ENCODE assay signal across 8 mouse cellular contexts in genomic region chr2:152847057-152847814, GRCm38 (mm10). TPM values are rescaled to one million over a fixed set of nuclear protein-coding genes. Genes with fewer than 3 reads are reported as not detected.
DNase-seq lines count a peak whose midpoint lies in the region; ATAC-seq and TF ChIP-seq lines count a peak whose summit lies in the region.

No protein-coding gene starts in this region.

- 9% methylated on average over 3 of the region's 3 CpGs for WGBS in heart, embryonic 10.5 days
- WGBS in forebrain, postnatal 0 days, result 13% methylated on average over 3 of the region's 3 CpGs
- WGBS in liver, embryonic 16.5 days (ENCODE audit: insufficient replicate concordance), result 10% methylated on average over 3 of the region's 3 CpGs

- no peak overlapping the region; the same call in 1 of the 2 replicates for H3K9ac ChIP-seq in ES-E14 (ENCODE audit: insufficient read depth, low read depth, low read length, poor library complexity, severe bottlenecking)
- H3K9ac ChIP-seq in forebrain, postnatal 0 days, result peak overlapping the region; percentile 36; the same call in 1 of the 2 replicates
- H3K9ac ChIP-seq in liver, embryonic 16.5 days (ENCODE audit: low read depth, low read length), result peak overlapping the region; percentile 43

- in situ Hi-C loops in ES-E14 (cut with MboI; ENCODE audit: low sequenced_read_pairs in 2 of 2, unreplicated experiment in 2 of 2), result no loop called here

- no peak for DNase-seq in heart, embryonic 10.5 days (ENCODE audit: low spot score)
- DNase-seq in heart, adult 8-10 months (ENCODE audit: low spot score), result no peak
- DNase-seq in ES-E14 (ENCODE audit: low read depth, low spot score), result no peak
- no peak for DNase-seq in forebrain, postnatal 0 days
- DNase-seq in c-Kit-positive CD71-positive TER-119-positive erythroid progenitor cells, embryonic 14.5 days (ENCODE audit: low spot score), result no peak
- no peak for DNase-seq in right cerebral cortex, adult 2 months (ENCODE audit: low spot score in 2 of 2)
- DNase-seq in adrenal gland, postnatal 14 days, result no peak

- no peak; the same call in 1 of the 2 replicates for ATAC-seq in forebrain, postnatal 0 days
- no peak for ATAC-seq in liver, embryonic 16.5 days (ENCODE audit: low read depth)

- no peak for TF ChIP-seq CTCF in forebrain, postnatal 0 days (IDR thresholded peaks at IDR 0.05; ENCODE audit: low read depth)

- H3K4me1 ChIP-seq in heart, embryonic 10.5 days, result peaks cover 21% of the 10 kb centered on the region
- peaks cover 0 to 8% of the 10 kb centered on the region in 2 experiments; a peak in 2 of 4 replicates for H3K4me1 ChIP-seq in ES-E14 (ENCODE audit: control insufficient read depth in 2 of 2, insufficient read depth in 2 of 2, low read length in 2 of 2, poor library complexity in 1 of 2)
- H3K4me1 ChIP-seq in forebrain, postnatal 0 days (ENCODE audit: insufficient read depth), result no peaks in the 10 kb centered on the region
- H3K4me1 ChIP-seq in liver, embryonic 16.5 days (ENCODE audit: control insufficient read depth, low read depth, low read length), result peaks cover 12% of the 10 kb centered on the region

- H3K27ac ChIP-seq in heart, embryonic 10.5 days, result peak overlapping the region; percentile 67
- no peak overlapping the region for H3K27ac ChIP-seq in ES-E14 (ENCODE audit: insufficient read depth, low read depth, low read length, poor library complexity, severe bottlenecking)
- no peak overlapping the region for H3K27ac ChIP-seq in forebrain, postnatal 0 days (ENCODE audit: low read depth, low read length)
- peak overlapping the region; percentile 54 for H3K27ac ChIP-seq in liver, embryonic 16.5 days (ENCODE audit: low read length)

- peak overlapping the region; percentile 46 for H3K4me2 ChIP-seq in forebrain, postnatal 0 days (ENCODE audit: low read depth)
- H3K4me2 ChIP-seq in liver, embryonic 16.5 days (ENCODE audit: low read depth, low read length), result peak overlapping the region; percentile 55

- H3K9me3 ChIP-seq in heart, embryonic 10.5 days, result no peaks in the 10 kb centered on the region
- no peaks in the 10 kb centered on the region for H3K9me3 ChIP-seq in ES-E14 (ENCODE audit: control insufficient read depth, insufficient read depth, low read depth, low read length)
- H3K9me3 ChIP-seq in forebrain, postnatal 0 days (ENCODE audit: low read length), result no peaks in the 10 kb centered on the region
- H3K9me3 ChIP-seq in liver, embryonic 16.5 days (replicated peaks; ENCODE audit: control insufficient read depth, low read length), result no peaks in the 10 kb centered on the region

- peaks cover 12% of the 10 kb centered on the region for H3K36me3 ChIP-seq in heart, embryonic 10.5 days
- peaks cover 6% of the 10 kb centered on the region for H3K36me3 ChIP-seq in ES-E14 (ENCODE audit: control insufficient read depth, insufficient read depth, low read length, poor library complexity, severe bottlenecking)
- no peaks in the 10 kb centered on the region for H3K36me3 ChIP-seq in forebrain, postnatal 0 days (ENCODE audit: insufficient read depth)
- H3K36me3 ChIP-seq in liver, embryonic 16.5 days (ENCODE audit: control insufficient read depth, insufficient read depth), result peaks cover 17% of the 10 kb centered on the region

- H3K27me3 ChIP-seq in heart, embryonic 10.5 days (ENCODE audit: insufficient read depth, poor library complexity, severe bottlenecking), result no peaks in the 10 kb centered on the region
- no peaks in the 10 kb centered on the region for H3K27me3 ChIP-seq in forebrain, postnatal 0 days (ENCODE audit: insufficient read depth, low read length)
- H3K27me3 ChIP-seq in liver, embryonic 16.5 days (ENCODE audit: control insufficient read depth, insufficient read depth, low read depth, low read length), result no peaks in the 10 kb centered on the region

- H3K4me3 ChIP-seq in heart, embryonic 10.5 days, result peak overlapping the region; percentile 96
- no peak overlapping the region; a peak in 1 of 4 replicates for H3K4me3 ChIP-seq in ES-E14 (ENCODE audit: insufficient read depth in 1 of 2, low read depth in 1 of 2, low read length in 2 of 2, poor library complexity in 1 of 2, severe bottlenecking in 1 of 2)
- H3K4me3 ChIP-seq in forebrain, postnatal 0 days (ENCODE audit: low read depth, low read length), result peak overlapping the region; percentile 65
- H3K4me3 ChIP-seq in liver, embryonic 16.5 days (ENCODE audit: low read depth, low read length), result peak overlapping the region; percentile 36

TF ChIP-seq in ES-E14, 5 proteins besides CTCF, POLR2A, EP300 and RAD21:
- TF ChIP-seq ZNF384 (IDR thresholded peaks at IDR 0.05; ENCODE audit: low read depth, low read length), result peak; percentile 24; the same call in 1 of the 2 replicates
- no peak for TF ChIP-seq ZC3H11A (IDR thresholded peaks at IDR 0.05; ENCODE audit: borderline replicate concordance, low read depth, low read length)
TF ChIP-seq in ES-E14: peak in this region for 1.

RNA-seq across cellular contexts. Expression of gene Tpx2, which starts 0.5 kb away (rescaled TPM):
- 74.7 and 97.0 TPM in 2 replicates for polyA plus RNA-seq in heart, embryonic 10.5 days (2016; fragmentation: Nextera tagmentation; extraction: Ambion mirVana)
- 1 to 10 TPM in 2 of 4 experiments, under 1 TPM in 2; 0.65 to 1.4 (median 0.91) TPM for total RNA-seq in heart, adult 8-10 months (2022)
- 63.2 and 77.8 TPM in 2 replicates for total RNA-seq in ES-E14 (2012; rRNA removed)
- total RNA-seq in forebrain, postnatal 0 days (2014; rRNA removed), result 10.5 and 22.5 TPM in 2 replicates
- polyA plus RNA-seq in forebrain, postnatal 0 days (2015; fragmentation: Nextera tagmentation; extraction: Ambion mirVana), result 11.0 and 11.2 TPM in 2 replicates
- 57.7 and 58.9 TPM in 2 replicates for polyA plus RNA-seq in liver, embryonic 16.5 days (2015; fragmentation: Nextera tagmentation; extraction: Ambion mirVana)
- 16.6 and 20.3 TPM in 2 replicates for total RNA-seq in adrenal gland, postnatal 14 days (2021)

RNA-seq across cellular contexts. Expression of gene Bcl2l1, which starts 15.7 kb away (rescaled TPM):
- 72.8 and 76.2 TPM in 2 replicates for polyA plus RNA-seq in heart, embryonic 10.5 days (2016; fragmentation: Nextera tagmentation; extraction: Ambion mirVana)
- 10 to 100 TPM; 46.9 to 66.6 (median 51.4) TPM for total RNA-seq in heart, adult 8-10 months (2022)
- 24.9 and 34.9 TPM in 2 replicates for total RNA-seq in ES-E14 (2012; rRNA removed)
- 152 and 157 TPM in 2 replicates for total RNA-seq in forebrain, postnatal 0 days (2014; rRNA removed)
- polyA plus RNA-seq in forebrain, postnatal 0 days (2015; fragmentation: Nextera tagmentation; extraction: Ambion mirVana), result 173 and 175 TPM in 2 replicates
- polyA plus RNA-seq in liver, embryonic 16.5 days (2015; fragmentation: Nextera tagmentation; extraction: Ambion mirVana), result 213 and 241 TPM in 2 replicates
- total RNA-seq in adrenal gland, postnatal 14 days (2021), result 64.3 and 72.4 TPM in 2 replicates

Comparison
In these comparisons a context has a peak if more than half of its experiments do, and no peak if none do; other contexts are left out.
1. H3K27ac ChIP-seq: peak in heart, embryonic 10.5 days (single experiment) and liver, embryonic 16.5 days (single experiment); none in ES-E14 (single experiment) and forebrain, postnatal 0 days (single experiment).
2. H3K4me3 ChIP-seq: peak in heart, embryonic 10.5 days (single experiment), forebrain, postnatal 0 days (single experiment) and liver, embryonic 16.5 days (single experiment); none in ES-E14 (0 of 2).